Mouse (Mus musculus): Measurements from ENCODE around the gene 1700012B07Rik. TPM values are rescaled to one million over a fixed set of nuclear protein-coding genes. Genes with fewer than 3 reads are reported as not detected.

The 1700012B07Rik gene
- polyA plus RNA-seq, 1 experiment from 2014 or later = not detected

DNA sequence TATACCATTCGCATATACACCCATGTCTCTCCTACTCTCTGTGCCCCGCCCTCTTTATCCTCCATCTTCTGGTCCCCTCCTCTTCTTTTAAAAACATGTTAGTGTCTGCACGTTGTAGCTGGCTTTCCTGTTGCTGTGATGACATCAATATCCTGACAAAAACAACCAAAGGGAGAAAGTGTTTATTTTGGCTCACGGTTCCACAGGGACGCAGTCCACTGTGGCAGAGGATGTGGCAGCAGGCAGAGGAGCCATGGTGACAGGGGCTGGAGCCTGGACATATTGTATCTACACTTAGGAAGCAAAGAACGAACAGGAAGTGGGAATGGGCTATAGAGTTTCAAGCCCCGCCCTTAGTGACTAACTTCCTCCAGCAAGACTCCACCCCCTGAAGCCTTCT is 36.1 kb upstream of the 1700012B07Rik start:
- Histone ChIP-seq H3K36me3 (no peaks in the 10 kb centered on the region), H3K4me3 (no peak overlapping the region), H3K27ac (replicated peaks) (no peak overlapping the region), H3K4me2 (replicated peaks) (no peak overlapping the region), H3K9me3 (no peaks in the 10 kb centered on the region), H3K27me3 (no peaks in the 10 kb centered on the region), H3K4me1 (no peaks in the 10 kb centered on the region; the same call in 1 of the 2 replicates), H3K9ac (replicated peaks) (no peak overlapping the region)
- no peak for ATAC-seq (replicated peaks)
- 91% methylated on average over 7 of the region's 7 CpGs for WGBS

DNA sequence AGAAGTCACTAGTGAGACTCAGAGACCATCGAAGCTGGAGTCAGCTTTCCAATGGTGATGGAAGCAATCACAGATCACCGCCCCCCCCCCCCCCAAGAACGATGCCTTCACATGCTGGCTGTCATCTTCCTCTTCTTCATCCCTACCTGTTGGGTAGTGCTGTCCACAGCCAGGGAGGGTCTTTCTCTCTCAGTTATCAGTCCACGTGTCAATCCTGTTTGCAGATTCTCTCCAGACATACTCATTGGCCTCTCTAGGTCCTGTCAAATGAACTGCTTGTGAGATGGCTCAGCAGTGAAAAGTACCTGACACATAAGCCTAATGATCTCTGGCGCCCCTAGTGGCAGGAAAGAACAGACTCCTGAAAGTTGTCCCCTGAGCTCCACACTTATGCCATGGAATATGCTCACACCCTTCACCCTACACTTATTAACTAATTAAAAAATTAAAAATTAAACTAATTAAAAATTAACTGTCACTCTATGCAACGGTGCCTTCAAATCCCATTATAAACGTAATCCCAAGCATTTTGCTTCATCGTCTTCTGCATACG is 35.4 kb upstream of the 1700012B07Rik start:
- Histone ChIP-seq H3K36me3 (no peaks in the 10 kb centered on the region), H3K27ac (replicated peaks) (no peak overlapping the region), H3K4me1 (no peaks in the 10 kb centered on the region; the same call in 1 of the 2 replicates), H3K27me3 (no peaks in the 10 kb centered on the region), H3K4me3 (no peak overlapping the region), H3K9ac (replicated peaks) (no peak overlapping the region), H3K4me2 (replicated peaks) (no peak overlapping the region), H3K9me3 (no peaks in the 10 kb centered on the region)
- peak; percentile 63; the same call in 1 of the 2 replicates for ATAC-seq (replicated peaks)
- WGBS = 71% methylated on average over 9 of the region's 9 CpGs

GRCm38 (mm10) chr11:109860508-109860907 is 32.7 kb upstream of the 1700012B07Rik start:
- Histone ChIP-seq H3K27me3 (no peaks in the 10 kb centered on the region), H3K4me2 (replicated peaks) (no peak overlapping the region), H3K4me1 (no peaks in the 10 kb centered on the region; the same call in 1 of the 2 replicates), H3K4me3 (no peak overlapping the region), H3K27ac (replicated peaks) (no peak overlapping the region), H3K9me3 (no peaks in the 10 kb centered on the region), H3K9ac (replicated peaks) (no peak overlapping the region), H3K36me3 (no peaks in the 10 kb centered on the region)
- ATAC-seq (replicated peaks) = peak; percentile 73
- 8% methylated on average over 10 of the region's 10 CpGs for WGBS

DNA sequence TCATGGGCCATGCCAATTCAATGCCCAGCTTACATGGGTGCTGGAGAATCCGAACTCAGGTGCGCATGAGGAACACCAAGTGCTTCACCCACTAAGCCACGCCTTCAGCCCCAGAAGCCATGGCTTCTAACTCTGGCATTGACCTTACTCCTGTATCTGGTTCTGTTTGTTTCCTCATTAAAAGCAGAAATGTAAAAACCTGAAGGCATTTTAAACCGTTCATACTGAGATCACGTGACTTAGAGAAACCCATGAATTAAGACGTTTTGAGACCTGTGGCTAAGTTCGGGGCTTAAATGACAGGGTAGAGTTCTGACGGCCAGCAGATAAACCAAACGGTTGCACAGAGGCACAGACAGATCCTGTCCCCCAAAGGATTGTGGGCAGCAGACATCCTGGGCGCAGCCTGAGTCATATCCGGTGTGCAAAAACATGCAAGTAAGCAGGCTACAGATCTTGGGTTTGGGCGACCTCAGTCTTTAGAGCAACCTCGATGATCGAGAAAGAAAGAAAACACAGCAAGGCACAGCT is 32.2 kb upstream of the 1700012B07Rik start:
- H3K9me3 ChIP-seq = no peaks in the 10 kb centered on the region
- H3K36me3 ChIP-seq = no peaks in the 10 kb centered on the region
- no peaks in the 10 kb centered on the region; the same call in 1 of the 2 replicates for H3K4me1 ChIP-seq
- H3K27me3 ChIP-seq = no peaks in the 10 kb centered on the region
- no peak overlapping the region for H3K4me3 ChIP-seq
- ATAC-seq (replicated peaks) = peak; percentile 15; the same call in 1 of the 2 replicates
- H3K4me2 ChIP-seq (replicated peaks) = no peak overlapping the region
- no peak overlapping the region for H3K27ac ChIP-seq (replicated peaks)
- H3K9ac ChIP-seq (replicated peaks) = no peak overlapping the region; the same call in 1 of the 2 replicates
- WGBS = 73% methylated on average over 14 of the region's 14 CpGs

- Histone ChIP-seq H3K36me3 (no peaks in the 10 kb centered on the region), H3K9me3 (no peaks in the 10 kb centered on the region), H3K27me3 (no peaks in the 10 kb centered on the region), H3K4me2 (replicated peaks) (no peak overlapping the region), H3K9ac (replicated peaks) (no peak overlapping the region), H3K4me3 (no peak overlapping the region), H3K4me1 (no peaks in the 10 kb centered on the region; the same call in 1 of the 2 replicates), H3K27ac (replicated peaks) (no peak overlapping the region)
- WGBS = 89% methylated on average over 4 of the region's 4 CpGs
- no peak for ATAC-seq (replicated peaks)
Observed at GRCm38 (mm10) chr11:109859441-109859840, 31.6 kb upstream of the 1700012B07Rik start.

- Histone ChIP-seq H3K4me3 (no peak overlapping the region), H3K27me3 (no peaks in the 10 kb centered on the region), H3K36me3 (no peaks in the 10 kb centered on the region), H3K27ac (replicated peaks) (no peak overlapping the region), H3K9me3 (no peaks in the 10 kb centered on the region), H3K9ac (replicated peaks) (no peak overlapping the region), H3K4me2 (replicated peaks) (no peak overlapping the region), H3K4me1 (no peaks in the 10 kb centered on the region; the same call in 1 of the 2 replicates)
- 90% methylated on average over 10 of the region's 10 CpGs for WGBS
- no peak for ATAC-seq (replicated peaks)
Observed at GRCm38 (mm10) chr11:109857086-109857485, 29.2 kb upstream of the 1700012B07Rik start.

DNA sequence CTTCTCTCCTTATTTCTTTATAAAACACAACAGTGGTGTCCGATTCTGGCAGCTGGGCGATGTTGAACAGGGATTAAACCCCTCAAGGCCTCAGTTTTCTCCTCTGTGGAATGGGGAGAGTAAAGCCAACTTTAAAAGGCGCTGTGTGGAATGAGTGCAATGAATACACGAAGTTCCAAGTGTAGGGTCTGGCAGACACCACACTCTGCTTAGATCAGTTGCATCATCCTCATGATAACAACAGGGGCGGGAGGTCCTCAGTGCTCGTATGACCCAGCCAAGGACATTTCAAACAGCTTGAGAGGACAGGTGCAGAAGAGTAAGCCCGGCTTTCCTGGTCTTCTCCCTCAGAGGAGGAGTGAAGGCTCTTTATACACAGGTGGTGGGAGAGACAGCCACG is 26.2 kb upstream of the 1700012B07Rik start:
- Histone ChIP-seq H3K9ac (replicated peaks) (no peak overlapping the region), H3K27ac (replicated peaks) (no peak overlapping the region), H3K4me3 (no peak overlapping the region), H3K27me3 (no peaks in the 10 kb centered on the region), H3K36me3 (no peaks in the 10 kb centered on the region), H3K9me3 (no peaks in the 10 kb centered on the region), H3K4me2 (replicated peaks) (no peak overlapping the region), H3K4me1 (no peaks in the 10 kb centered on the region)
- no peak for ATAC-seq (replicated peaks)
- 87% methylated on average over 8 of the region's 8 CpGs for WGBS

- Histone ChIP-seq H3K4me1 (no peaks in the 10 kb centered on the region), H3K27me3 (no peaks in the 10 kb centered on the region), H3K4me3 (no peak overlapping the region), H3K9me3 (no peaks in the 10 kb centered on the region), H3K4me2 (replicated peaks) (no peak overlapping the region), H3K27ac (replicated peaks) (no peak overlapping the region), H3K36me3 (no peaks in the 10 kb centered on the region), H3K9ac (replicated peaks) (no peak overlapping the region)
- WGBS = 57% methylated on average over 17 of the region's 17 CpGs
- no peak for ATAC-seq (replicated peaks)
Observed at GRCm38 (mm10) chr11:109853228-109853966, 25.6 kb upstream of the 1700012B07Rik start.

- WGBS = 81% methylated on average over 4 of the region's 4 CpGs
- Histone ChIP-seq H3K4me3 (no peak overlapping the region), H3K27me3 (no peaks in the 10 kb centered on the region), H3K36me3 (no peaks in the 10 kb centered on the region), H3K9me3 (no peaks in the 10 kb centered on the region), H3K4me1 (no peaks in the 10 kb centered on the region), H3K27ac (replicated peaks) (no peak overlapping the region), H3K4me2 (replicated peaks) (no peak overlapping the region), H3K9ac (replicated peaks) (no peak overlapping the region)
- no peak for ATAC-seq (replicated peaks)
Observed at GRCm38 (mm10) chr11:109851996-109852395, 24.1 kb upstream of the 1700012B07Rik start.

GRCm38 (mm10) chr11:109846343-109846742 is 18.5 kb upstream of the 1700012B07Rik start:
- no peaks in the 10 kb centered on the region for H3K9me3 ChIP-seq
- WGBS = 70% methylated on average over 7 of the region's 7 CpGs
- H3K4me1 ChIP-seq = peaks cover 4% of the 10 kb centered on the region; the same call in 1 of the 2 replicates
- H3K4me3 ChIP-seq = no peak overlapping the region
- H3K27me3 ChIP-seq = no peaks in the 10 kb centered on the region
- H3K36me3 ChIP-seq = no peaks in the 10 kb centered on the region
- ATAC-seq (replicated peaks) = no peak
- no peak overlapping the region for H3K4me2 ChIP-seq (replicated peaks)
- no peak overlapping the region for H3K27ac ChIP-seq (replicated peaks)
- H3K9ac ChIP-seq (replicated peaks) = no peak overlapping the region

GRCm38 (mm10) chr11:109845601-109846000 is 17.8 kb upstream of the 1700012B07Rik start:
- 53% methylated on average over 4 of the region's 4 CpGs for WGBS
- H3K4me3 ChIP-seq = no peak overlapping the region
- ATAC-seq (replicated peaks) = no peak
- no peak overlapping the region for H3K4me2 ChIP-seq (replicated peaks)
- no peaks in the 10 kb centered on the region for H3K36me3 ChIP-seq
- H3K27ac ChIP-seq (replicated peaks) = no peak overlapping the region
- no peak overlapping the region for H3K9ac ChIP-seq (replicated peaks)
- H3K4me1 ChIP-seq = peaks cover 4% of the 10 kb centered on the region; the same call in 1 of the 2 replicates
- no peaks in the 10 kb centered on the region for H3K27me3 ChIP-seq
- no peaks in the 10 kb centered on the region for H3K9me3 ChIP-seq

DNA sequence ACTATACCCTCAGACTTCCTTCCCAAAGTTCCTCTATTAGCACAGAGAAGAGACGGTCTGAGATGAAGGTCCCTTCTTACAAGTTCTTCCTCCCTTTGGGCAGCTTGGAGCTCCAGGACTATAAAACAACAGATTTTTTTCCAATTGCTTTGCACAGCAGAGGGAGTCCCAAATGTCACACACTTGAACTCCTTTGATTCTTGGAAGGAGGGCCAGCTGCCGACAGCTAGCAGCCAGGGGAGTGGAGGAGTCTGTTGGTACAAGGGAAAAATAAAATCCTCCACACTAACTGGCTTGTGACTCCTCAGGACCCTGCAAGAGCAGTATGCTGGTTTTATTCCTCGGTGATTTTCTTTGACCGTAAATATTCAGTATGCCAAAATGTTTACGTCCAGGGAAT is 16.6 kb upstream of the 1700012B07Rik start:
- H3K4me1 ChIP-seq = peaks cover 4% of the 10 kb centered on the region; the same call in 1 of the 2 replicates
- H3K27me3 ChIP-seq = no peaks in the 10 kb centered on the region
- H3K36me3 ChIP-seq = no peaks in the 10 kb centered on the region
- H3K4me3 ChIP-seq = no peak overlapping the region
- H3K4me2 ChIP-seq (replicated peaks) = no peak overlapping the region
- no peak overlapping the region for H3K9ac ChIP-seq (replicated peaks)
- H3K27ac ChIP-seq (replicated peaks) = no peak overlapping the region
- WGBS = 79% methylated on average over 5 of the region's 5 CpGs
- H3K9me3 ChIP-seq = no peaks in the 10 kb centered on the region
- ATAC-seq (replicated peaks) = no peak
